Mouse (Mus musculus) intestine, postnatal 0 days (tissue): ENCODE results near the gene Otop2. TPM values are rescaled to one million over a fixed set of nuclear protein-coding genes. Genes with fewer than 3 reads are reported as not detected.

Source experiments
- ATAC-seq: fragments of 200-750 bp; cut with Nextera tagmentation; 2 replicates; pipeline ENCODE4 v1.8.0; 2017; ENCODE audit warnings: mild to moderate bottlenecking, moderate TSS enrichment, moderate library complexity
- H3K27ac ChIP-seq: fragments of 300-500 bp; sonication (generic); 2 replicates; pipeline ENCODE4 v1.5.1; 2014; ENCODE audit warnings: mild to moderate bottlenecking, low read depth, low read length, moderate library complexity
- H3K27me3 ChIP-seq: fragments of 300-500 bp; sonication (generic); replicated peaks from 2 replicates; pipeline ENCODE4 v1.6.1; 2014; ENCODE audit warnings: low read length, mixed read lengths; ENCODE audit not compliant: control insufficient read depth, insufficient read depth
- H3K36me3 ChIP-seq: fragments of 300-500 bp; sonication (generic); 2 replicates; pipeline ENCODE4 v1.6.1; 2014; ENCODE audit warnings: mild to moderate bottlenecking, moderate library complexity; ENCODE audit not compliant: control insufficient read depth, insufficient read depth
- H3K4me1 ChIP-seq: fragments of 300-500 bp; sonication (generic); replicated peaks from 2 replicates; pipeline ENCODE4 v1.6.1; 2014; ENCODE audit warnings: antibody characterized with exemption, low read length, mixed read lengths; ENCODE audit not compliant: control insufficient read depth, insufficient read depth
- H3K4me2 ChIP-seq: fragments of 300-500 bp; sonication (generic); replicated peaks from 2 replicates; pipeline ENCODE4 v1.6.1; 2014; ENCODE audit warnings: low read depth, mild to moderate bottlenecking, moderate library complexity
- H3K4me3 ChIP-seq: fragments of 300-500 bp; sonication (generic); 2 replicates; pipeline ENCODE4 v1.5.1; 2014; ENCODE audit warnings: low read depth, low read length
- H3K9ac ChIP-seq: fragments of 300-500 bp; sonication (generic); 2 replicates; pipeline ENCODE4 v1.6.1; 2014; ENCODE audit warnings: mild to moderate bottlenecking, low read depth, low read length
- H3K9me3 ChIP-seq: fragments of 300-500 bp; sonication (generic); 2 replicates; pipeline ENCODE4 v1.6.1; 2016; ENCODE audit warnings: mixed run types; ENCODE audit not compliant: control insufficient read depth
- CTCF ChIP-seq: sonication (generic); IDR thresholded peaks from 2 replicates; pipeline ENCODE4 v1.5.1; 2016; ENCODE audit warnings: low read depth, mild to moderate bottlenecking, control low read depth, antibody characterized with exemption, moderate library complexity
- WGBS: fragments of 180-500 bp; shearing (Covaris S2); extraction: QIAGEN DNeasy Blood & Tissue Kit; methylation state at CpG from one replicate; pipeline ENCODE4 v1.1.7; 2014; 5-methylcytosine and 5-hydroxymethylcytosine counted together
- polyA plus RNA-seq: library from polyadenylated mRNA; unstranded; fragments of >200 nt; fragmentation: Nextera tagmentation; extraction: Ambion mirVana; gene quantifications from 2 replicates; pipeline ENCODE4 v1.2.1, GENCODE M21; 2015

The Otop2 gene
- polyA plus RNA-seq, 1 experiment from 2014 or later = 0.05 TPM

- H3K4me3 ChIP-seq = no peak overlapping the region
- H3K36me3 ChIP-seq = peaks cover 24% of the 10 kb centered on the region
- H3K4me2 ChIP-seq = no peak overlapping the region
- peak; percentile 94 for TF ChIP-seq CTCF
- 32% methylated on average over 19 of the region's 19 CpGs for WGBS
- H3K9me3 ChIP-seq = no peaks in the 10 kb centered on the region
- no peak overlapping the region for H3K9ac ChIP-seq
- H3K4me1 ChIP-seq = no peaks in the 10 kb centered on the region
- no peak for ATAC-seq
- H3K27ac ChIP-seq = no peak overlapping the region
- peaks cover 33% of the 10 kb centered on the region for H3K27me3 ChIP-seq
Measured at GRCm38 (mm10) chr11:115270148-115270861, 36.7 kb upstream of the Otop2 start.

GRCm38 (mm10) chr11:115271052-115271451, 35.9 kb upstream of the Otop2 start:
- H3K27me3 ChIP-seq = peaks cover 26% of the 10 kb centered on the region
- TF ChIP-seq CTCF = no peak
- ATAC-seq = no peak
- H3K9ac ChIP-seq = no peak overlapping the region
- peaks cover under 1% of the 10 kb centered on the region; the same call in 1 of the 2 replicates for H3K4me1 ChIP-seq
- H3K27ac ChIP-seq = no peak overlapping the region
- H3K9me3 ChIP-seq = no peaks in the 10 kb centered on the region
- H3K4me3 ChIP-seq = no peak overlapping the region
- peaks cover 24% of the 10 kb centered on the region for H3K36me3 ChIP-seq
- H3K4me2 ChIP-seq = no peak overlapping the region
- 81% methylated on average over 9 of the region's 9 CpGs for WGBS

GRCm38 (mm10) chr11:115271481-115271880, 35.5 kb upstream of the Otop2 start:
- H3K4me3 ChIP-seq = no peak overlapping the region
- H3K36me3 ChIP-seq = peaks cover 24% of the 10 kb centered on the region
- H3K4me2 ChIP-seq = no peak overlapping the region
- peaks cover 3% of the 10 kb centered on the region; the same call in 1 of the 2 replicates for H3K4me1 ChIP-seq
- WGBS = 78% methylated on average over 10 of the region's 10 CpGs
- no peaks in the 10 kb centered on the region for H3K9me3 ChIP-seq
- H3K27me3 ChIP-seq = peaks cover 21% of the 10 kb centered on the region
- no peak overlapping the region for H3K27ac ChIP-seq
- TF ChIP-seq CTCF = no peak
- H3K9ac ChIP-seq = no peak overlapping the region
- no peak for ATAC-seq

- Histone ChIP-seq H3K27me3 (peaks cover 6% of the 10 kb centered on the region; the same call in 1 of the 2 replicates), H3K4me1 (peaks cover 3% of the 10 kb centered on the region; the same call in 1 of the 2 replicates), H3K4me2 (no peak overlapping the region), H3K9me3 (no peaks in the 10 kb centered on the region), H3K4me3 (no peak overlapping the region), H3K27ac (no peak overlapping the region), H3K9ac (no peak overlapping the region), H3K36me3 (peaks cover 19% of the 10 kb centered on the region)
- TF ChIP-seq CTCF = no peak
- 78% methylated on average over 10 of the region's 10 CpGs for WGBS
- ATAC-seq = no peak
Measured at GRCm38 (mm10) chr11:115272894-115273498, 34.0 kb upstream of the Otop2 start.

GRCm38 (mm10) chr11:115273735-115274134, 33.2 kb upstream of the Otop2 start:
- Histone ChIP-seq H3K4me3 (no peak overlapping the region), H3K27ac (no peak overlapping the region), H3K9ac (no peak overlapping the region), H3K4me1 (peaks cover 3% of the 10 kb centered on the region; the same call in 1 of the 2 replicates), H3K9me3 (no peaks in the 10 kb centered on the region), H3K27me3 (no peaks in the 10 kb centered on the region), H3K36me3 (peaks cover 12% of the 10 kb centered on the region), H3K4me2 (no peak overlapping the region)
- WGBS = 70% methylated on average over 7 of the region's 7 CpGs
- ATAC-seq = no peak
- TF ChIP-seq CTCF = no peak

- no peak overlapping the region for H3K27ac ChIP-seq
- H3K4me2 ChIP-seq = no peak overlapping the region
- WGBS = 81% methylated on average over 7 of the region's 7 CpGs
- no peak for ATAC-seq
- H3K9ac ChIP-seq = no peak overlapping the region
- peaks cover 7% of the 10 kb centered on the region for H3K36me3 ChIP-seq
- no peaks in the 10 kb centered on the region for H3K27me3 ChIP-seq
- H3K4me1 ChIP-seq = peaks cover 3% of the 10 kb centered on the region; the same call in 1 of the 2 replicates
- H3K4me3 ChIP-seq = no peak overlapping the region
- H3K9me3 ChIP-seq = no peaks in the 10 kb centered on the region
- no peak for TF ChIP-seq CTCF
Measured at GRCm38 (mm10) chr11:115274178-115274577, 32.8 kb upstream of the Otop2 start.
